Mouse (Mus musculus): ENCODE data around the gene Spg20. TPM values are rescaled to one million over a fixed set of nuclear protein-coding genes. Genes with fewer than 3 reads are reported as not detected.

Spg20 gene
- total RNA-seq, 2 experiments from 2014 or later = 26.1 to 34.3 TPM

DNA sequence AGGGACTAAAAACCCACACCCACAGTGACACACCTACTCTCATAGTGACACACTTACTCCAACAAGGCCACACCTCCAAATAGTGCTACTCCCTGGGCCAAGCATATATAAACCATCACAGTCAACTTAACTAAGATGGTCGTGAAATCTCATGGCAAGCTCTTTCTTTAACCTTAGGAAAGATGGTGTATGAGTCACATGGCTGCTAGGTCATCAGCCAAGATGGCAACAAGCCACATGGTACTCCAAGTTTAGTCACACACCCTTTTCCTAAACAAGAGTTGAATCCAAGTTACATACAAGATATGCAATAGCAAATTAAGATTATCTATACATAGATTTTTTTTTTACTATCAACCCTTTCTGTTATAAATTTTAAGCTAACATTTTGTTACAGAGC lies 18.7 kb upstream of the Spg20 start:
- DNase-seq (ENCODE audit: low spot score in 2 of 2) = no peak
- intact Hi-C loops (cut with DNase I) = no loop called here

GRCm38 (mm10) chr3:55095968-55096654 lies 15.8 kb upstream of the Spg20 start:
- intact Hi-C loops (cut with DNase I) = no loop called here
- peak in 1 of 2 experiments; percentile 23 for DNase-seq (ENCODE audit: low spot score in 2 of 2)

DNA sequence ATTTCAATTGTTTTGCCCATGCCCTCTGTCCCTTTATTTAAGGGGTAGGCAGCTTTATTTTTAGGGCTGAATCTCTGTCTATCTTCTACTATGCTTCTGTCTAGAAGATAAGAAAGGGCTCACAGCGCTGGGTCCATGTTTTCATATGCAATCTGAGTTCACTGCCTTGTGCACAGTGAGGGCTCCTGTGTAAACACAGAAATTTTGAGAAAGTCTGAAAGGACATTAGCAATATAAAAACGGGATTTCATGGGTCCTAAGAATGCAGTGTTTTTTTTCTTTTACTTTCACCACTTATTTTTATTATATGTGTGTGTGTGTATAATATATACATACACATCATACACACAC lies 15.3 kb upstream of the Spg20 start:
- DNase-seq (ENCODE audit: low spot score in 2 of 2) = no peak
- intact Hi-C loops (cut with DNase I) = no loop called here

- intact Hi-C loops (cut with DNase I) = no loop called here
- DNase-seq (ENCODE audit: low spot score in 2 of 2) = no peak
These were observed 14.7 kb upstream of the Spg20 start for GRCm38 (mm10) chr3:55097186-55097585.

GRCm38 (mm10) chr3:55098014-55098413 lies 13.9 kb upstream of the Spg20 start:
- no peak for DNase-seq (ENCODE audit: low spot score in 2 of 2)
- intact Hi-C loops (cut with DNase I) = no loop called here

DNA sequence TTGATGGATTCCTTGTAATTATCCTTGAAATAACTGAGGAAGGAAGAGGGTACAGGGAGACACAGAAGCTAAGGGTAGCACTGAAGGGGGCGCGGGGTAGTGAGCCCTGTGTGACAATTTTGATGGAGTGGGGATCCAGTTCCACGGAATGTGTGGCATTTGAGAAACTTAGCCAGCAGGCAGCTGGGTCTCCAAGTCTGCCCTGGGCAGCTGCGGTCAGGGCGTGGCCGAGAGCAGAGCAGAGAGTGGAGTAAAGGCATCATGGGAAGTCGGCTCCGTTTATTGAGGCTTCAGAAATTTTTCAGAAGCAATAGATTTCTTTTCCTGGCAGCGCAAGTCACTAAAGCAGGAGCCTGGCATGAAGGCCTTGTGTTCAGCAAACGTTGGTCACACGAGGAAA lies 12.9 kb upstream of the Spg20 start:
- intact Hi-C loops (cut with DNase I) = no loop called here
- DNase-seq (ENCODE audit: low spot score in 2 of 2) = no peak

GRCm38 (mm10) chr3:55101092-55101491 lies 10.8 kb upstream of the Spg20 start:
- intact Hi-C loops (cut with DNase I) = no loop called here
- no peak for DNase-seq (ENCODE audit: low spot score in 2 of 2)

- intact Hi-C loops (cut with DNase I) = no loop called here
- DNase-seq (ENCODE audit: low spot score in 2 of 2) = no peak
These were observed 6.4 kb upstream of the Spg20 start for GRCm38 (mm10) chr3:55105372-55106023.

- DNase-seq (ENCODE audit: low spot score in 2 of 2) = no peak
- intact Hi-C loops (cut with DNase I) = no loop called here
These were observed 5.9 kb upstream of the Spg20 start for GRCm38 (mm10) chr3:55106051-55106450.

- no peak for DNase-seq (ENCODE audit: low spot score in 2 of 2)
- intact Hi-C loops (cut with DNase I) = no loop called here
These were observed 2.8 kb upstream of the Spg20 start for GRCm38 (mm10) chr3:55109097-55109496.

- intact Hi-C loops (cut with DNase I) = loop anchor here (2.0 kb wide), 1 partner anchor 32 kb away; no protein-coding TSS in a partner anchor
- DNase-seq (ENCODE audit: low spot score in 2 of 2) = no peak
These were observed 955 bp downstream of the Spg20 start for GRCm38 (mm10) chr3:55112710-55113415.

GRCm38 (mm10) chr3:55114313-55115065 lies 2.6 kb downstream of the Spg20 start:
- intact Hi-C loops (cut with DNase I) = no loop called here
- no peak for DNase-seq (ENCODE audit: low spot score in 2 of 2)

DNA sequence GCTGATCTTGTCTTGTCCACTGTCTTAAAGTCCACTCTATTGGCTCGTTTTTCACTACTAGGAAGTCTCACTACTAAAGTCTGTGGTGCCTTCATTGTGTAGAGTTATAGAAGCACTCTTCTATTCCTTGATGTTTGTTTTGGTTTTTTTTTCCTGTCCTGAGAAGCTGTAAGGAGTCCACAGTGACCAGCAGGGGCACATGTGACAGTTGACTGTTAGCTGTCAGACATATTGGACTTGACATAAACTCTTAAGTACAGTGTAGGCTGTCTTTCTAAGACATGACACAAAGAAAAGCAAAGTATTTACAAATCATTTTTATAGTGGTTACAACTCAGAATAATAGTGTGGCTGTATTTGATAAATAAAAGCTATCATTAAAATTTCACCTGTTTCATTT lies 3.2 kb downstream of the Spg20 start:
- no peak for DNase-seq (ENCODE audit: low spot score in 2 of 2)
- intact Hi-C loops (cut with DNase I) = no loop called here

DNA sequence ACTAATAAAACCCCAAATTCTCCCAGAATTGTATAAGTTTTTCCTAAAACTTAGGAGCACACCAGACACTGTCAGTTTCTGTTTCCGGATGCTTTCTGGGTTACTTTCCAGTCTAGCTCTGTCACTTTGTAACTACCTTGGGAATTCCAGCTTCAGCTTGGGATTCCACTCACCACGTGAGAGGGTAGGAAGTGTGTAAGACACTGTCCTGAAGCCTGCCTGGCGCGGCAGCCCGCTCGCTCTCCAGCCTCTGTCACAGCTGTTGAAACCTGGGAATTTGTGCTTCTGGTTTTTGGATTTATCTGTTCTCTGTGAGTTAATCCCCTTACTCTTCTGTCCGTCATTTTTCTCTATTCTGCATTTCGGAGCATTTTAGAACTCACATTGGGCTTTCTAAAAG lies 4.1 kb downstream of the Spg20 start:
- intact Hi-C loops (cut with DNase I) = no loop called here

DNA sequence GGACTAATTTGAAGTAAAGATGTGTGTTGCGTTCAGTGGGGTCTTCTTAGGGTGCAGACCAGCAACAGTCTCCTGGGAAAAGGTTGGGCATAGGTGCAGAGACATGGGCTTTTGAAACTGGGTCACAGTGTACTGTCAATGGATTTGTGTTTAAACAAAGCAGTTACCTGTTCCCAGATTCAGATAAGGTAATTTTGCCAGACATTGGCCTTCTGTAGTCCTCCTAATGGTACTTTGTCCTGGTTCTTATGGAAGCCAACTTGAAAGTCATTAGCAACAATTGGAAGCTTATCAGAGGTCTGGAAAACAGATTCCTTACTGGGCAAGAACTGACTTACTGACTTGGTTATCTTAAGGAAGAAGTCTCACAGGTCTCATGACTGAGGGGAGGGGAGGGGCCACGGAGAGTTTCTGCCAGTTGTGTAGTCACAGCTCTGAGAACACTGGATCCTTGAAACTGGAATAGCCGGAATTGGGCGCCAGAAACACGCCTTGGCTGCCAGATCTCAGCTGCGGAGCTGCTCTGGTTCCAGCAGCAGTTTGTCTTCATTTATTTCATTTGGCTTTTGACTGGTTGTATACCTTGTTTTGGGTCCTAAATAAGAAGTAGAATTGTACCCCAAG lies 7.5 kb downstream of the Spg20 start:
- intact Hi-C loops (cut with DNase I) = no loop called here
- no peak for DNase-seq (ENCODE audit: low spot score in 2 of 2)

More for the DNA sequence above, 4.1 kb downstream of the Spg20 start:
- no peak for DNase-seq (ENCODE audit: low spot score in 2 of 2)

DNA sequence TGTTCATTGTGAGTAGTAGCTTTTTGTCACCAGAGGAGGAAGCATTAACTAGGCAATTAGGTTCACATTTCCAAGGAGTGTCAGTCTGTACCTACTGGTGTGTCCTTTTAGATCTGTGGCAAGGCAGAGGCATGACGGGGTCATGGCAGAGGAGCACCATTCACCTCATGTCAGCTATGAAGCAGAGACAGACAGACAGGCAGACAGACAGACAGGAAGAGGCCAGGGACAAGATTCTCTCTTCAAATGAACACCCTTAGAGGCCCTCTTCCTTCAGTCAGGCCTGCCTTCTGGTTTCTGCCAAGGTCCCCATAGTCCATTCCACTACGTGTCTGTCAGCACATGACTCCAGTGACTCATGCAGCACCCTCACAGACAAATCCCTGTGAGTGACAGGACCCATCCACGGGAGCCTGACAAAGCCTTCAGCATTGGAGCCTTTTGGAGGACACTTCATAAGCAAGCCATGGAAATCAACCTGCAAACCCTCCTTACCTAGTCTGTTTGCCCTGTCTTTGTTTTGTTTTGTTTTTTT lies 10.5 kb downstream of the Spg20 start:
- intact Hi-C loops (cut with DNase I) = no loop called here
- DNase-seq (ENCODE audit: low spot score in 2 of 2) = no peak

DNA sequence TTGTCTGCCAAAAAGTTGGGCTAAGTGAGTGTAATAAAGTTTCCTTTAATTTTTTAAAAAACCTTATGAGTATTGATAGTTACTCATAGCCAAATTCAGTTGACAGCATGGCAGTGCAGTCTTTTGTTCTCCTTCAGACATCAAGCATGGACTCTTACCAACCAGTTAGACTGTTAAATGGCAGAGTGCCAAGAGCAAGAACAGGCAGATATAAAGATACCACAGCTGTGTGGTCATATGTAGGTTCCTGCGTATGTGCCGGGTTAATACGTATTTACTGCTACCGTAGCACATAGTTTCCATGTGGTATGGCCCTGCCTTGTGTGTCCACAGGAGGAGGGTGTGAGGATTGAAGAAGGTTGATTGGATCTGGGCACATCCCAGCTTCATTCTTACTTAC lies 11.2 kb downstream of the Spg20 start:
- intact Hi-C loops (cut with DNase I) = no loop called here
- no peak for DNase-seq (ENCODE audit: low spot score in 2 of 2)

GRCm38 (mm10) chr3:55129181-55129692 lies 17.3 kb downstream of the Spg20 start:
- no peak for DNase-seq (ENCODE audit: low spot score in 2 of 2)
- intact Hi-C loops (cut with DNase I) = no loop called here

- intact Hi-C loops (cut with DNase I) = no loop called here
- no peak for DNase-seq (ENCODE audit: low spot score in 2 of 2)
These were observed 19.8 kb downstream of the Spg20 start for GRCm38 (mm10) chr3:55131576-55132233.
